Mouse (Mus musculus): ENCODE measurements at regions not wholly inside any gene's neighbourhood (a gene's known extent, or its start where the extent isn't known, plus 50 kb on each side); places are given as distances from the start of the nearest gene placed in this dataset.

- Histone ChIP-seq H3K79me2 (replicated peaks; ENCODE audit: control insufficient read depth, extremely low read depth, insufficient read depth, poor library complexity, severe bottlenecking) (no peaks in the 10 kb centered on the region), H3K27ac (ENCODE audit: insufficient read depth, low read depth) (no peak overlapping the region), H3K27me3 (replicated peaks) (peaks cover 65% of the 10 kb centered on the region), H3K9me3 (replicated peaks; ENCODE audit: low read length) (no peaks in the 10 kb centered on the region), H3K4me1 (ENCODE audit: control insufficient read depth in 1 of 2, insufficient read depth in 2 of 2) (no peaks in the 10 kb centered on the region), H3K9ac (ENCODE audit: insufficient read depth, low read depth) (no peak overlapping the region), H3K4me3 (replicated peaks in 1 of 3; ENCODE audit: low read depth in 2 of 3, low read length in 2 of 3, poor library complexity in 1 of 3) (no peak overlapping the region), H3K36me3 (replicated peaks in 1 of 2; ENCODE audit: control insufficient read depth in 1 of 2, insufficient read depth in 1 of 2, low read length in 1 of 2) (no peaks in the 10 kb centered on the region), H3K4me2 (ENCODE audit: insufficient read depth, low read depth, poor library complexity, severe bottlenecking) (no peak overlapping the region)
- dilution Hi-C loops (cut with MboI; ENCODE audit: extremely low pct_ligation_motif_present, extremely low pct_unique_long_range_greater_than_20kb, low sequenced_read_pairs): no loop called here
- no peak for TF ChIP-seq CTCF (conservative IDR thresholded peaks at IDR 0.05 in 1 of 2, IDR thresholded peaks at IDR 0.05 in 1 of 2; ENCODE audit: low read depth in 2 of 2, low read length in 2 of 2)
- DNase-seq (ENCODE audit: extremely low read depth): no peak
- in situ Hi-C loops (cut with MboI; ENCODE audit: low pct_ligation_motif_present, low pct_unique_long_range_greater_than_20kb, low sequenced_read_pairs): loop anchor here (25.0 kb wide), 1 partner anchor 338 kb away; no protein-coding TSS in a partner anchor
Measured at GRCm38 (mm10) chr8:95974231-95974630, 85.9 kb upstream of the Got2 start.

- DNase-seq (ENCODE audit: extremely low read depth): no peak
- Histone ChIP-seq H3K4me2 (ENCODE audit: insufficient read depth, low read depth, poor library complexity, severe bottlenecking) (no peak overlapping the region), H3K27me3 (replicated peaks) (peaks cover 67% of the 10 kb centered on the region), H3K4me3 (replicated peaks in 1 of 3; ENCODE audit: low read depth in 2 of 3, low read length in 2 of 3, poor library complexity in 1 of 3) (no peak overlapping the region), H3K9me3 (replicated peaks; ENCODE audit: low read length) (no peaks in the 10 kb centered on the region), H3K36me3 (replicated peaks in 1 of 2; ENCODE audit: control insufficient read depth in 1 of 2, insufficient read depth in 1 of 2, low read length in 1 of 2) (no peaks in the 10 kb centered on the region), H3K4me1 (ENCODE audit: control insufficient read depth in 1 of 2, insufficient read depth in 2 of 2) (no peaks in the 10 kb centered on the region), H3K27ac (ENCODE audit: insufficient read depth, low read depth) (no peak overlapping the region), H3K79me2 (replicated peaks; ENCODE audit: control insufficient read depth, extremely low read depth, insufficient read depth, poor library complexity, severe bottlenecking) (no peaks in the 10 kb centered on the region), H3K9ac (ENCODE audit: insufficient read depth, low read depth) (no peak overlapping the region)
- dilution Hi-C loops (cut with MboI; ENCODE audit: extremely low pct_ligation_motif_present, extremely low pct_unique_long_range_greater_than_20kb, low sequenced_read_pairs): no loop called here
- in situ Hi-C loops (cut with MboI; ENCODE audit: low pct_ligation_motif_present, low pct_unique_long_range_greater_than_20kb, low sequenced_read_pairs): loop anchor here (25.0 kb wide), 1 partner anchor 339 kb away; no protein-coding TSS in a partner anchor
- TF ChIP-seq ELF1 (IDR thresholded peaks at IDR 0.05; ENCODE audit: low read depth, low read length) (no peak), PAX5 (IDR thresholded peaks at IDR 0.05; ENCODE audit: low read length) (no peak), UBTF (IDR thresholded peaks at IDR 0.05; ENCODE audit: low read depth, low read length) (no peak), JUND (conservative IDR thresholded peaks at IDR 0.05; ENCODE audit: low read depth, low read length) (no peak), SMC3 (IDR thresholded peaks at IDR 0.05; ENCODE audit: low read depth, low read length) (no peak), MYC (IDR thresholded peaks at IDR 0.05; ENCODE audit: low read depth, low read length) (no peak), RCOR1 (conservative IDR thresholded peaks at IDR 0.05; ENCODE audit: low read depth, low read length) (no peak)
Measured at GRCm38 (mm10) chr8:95973571-95973970, 85.2 kb upstream of the Got2 start.

GRCm38 (mm10) chr8:95968828-95969227 lies 80.5 kb upstream of the Got2 start:
- H3K36me3 ChIP-seq (replicated peaks in 1 of 2; ENCODE audit: control insufficient read depth in 1 of 2, insufficient read depth in 1 of 2, low read length in 1 of 2): no peaks in the 10 kb centered on the region
- in situ Hi-C loops (cut with MboI; ENCODE audit: low pct_ligation_motif_present, low pct_unique_long_range_greater_than_20kb, low sequenced_read_pairs) (loop anchor here (25.0 kb wide), 1 partner anchor 343 kb away; no protein-coding TSS in a partner anchor), dilution Hi-C loops (cut with MboI; ENCODE audit: extremely low pct_ligation_motif_present, extremely low pct_unique_long_range_greater_than_20kb, low sequenced_read_pairs) (no loop called here)
- H3K4me3 ChIP-seq (replicated peaks in 1 of 3; ENCODE audit: low read depth in 2 of 3, low read length in 2 of 3, poor library complexity in 1 of 3): no peak overlapping the region
- no peak for DNase-seq (ENCODE audit: extremely low read depth)
- H3K27me3 ChIP-seq (replicated peaks): peaks cover 69% of the 10 kb centered on the region
- H3K9me3 ChIP-seq (replicated peaks; ENCODE audit: low read length): no peaks in the 10 kb centered on the region
- H3K27ac ChIP-seq (ENCODE audit: insufficient read depth, low read depth): no peak overlapping the region
- no peaks in the 10 kb centered on the region for H3K79me2 ChIP-seq (replicated peaks; ENCODE audit: control insufficient read depth, extremely low read depth, insufficient read depth, poor library complexity, severe bottlenecking)
- TF ChIP-seq BHLHE40 (IDR thresholded peaks at IDR 0.05; ENCODE audit: low read depth, low read length) (no peak), SMC3 (IDR thresholded peaks at IDR 0.05; ENCODE audit: low read depth, low read length) (no peak), RCOR1 (conservative IDR thresholded peaks at IDR 0.05; ENCODE audit: low read depth, low read length) (no peak), JUN (IDR thresholded peaks at IDR 0.05; ENCODE audit: insufficient read depth, low read depth, low read length) (no peak), JUND (conservative IDR thresholded peaks at IDR 0.05; ENCODE audit: low read depth, low read length) (no peak), E2F4 (IDR thresholded peaks at IDR 0.05; ENCODE audit: insufficient replicate concordance, low read depth, low read length) (no peak), MAZ (IDR thresholded peaks at IDR 0.05; ENCODE audit: low read depth, low read length) (no peak), MAX (IDR thresholded peaks at IDR 0.05; ENCODE audit: low read length) (no peak), CHD1 (IDR thresholded peaks at IDR 0.05; ENCODE audit: low read depth, low read length) (no peak), ETS1 (conservative IDR thresholded peaks at IDR 0.05; ENCODE audit: low read depth, low read length) (no peak), USF1 (IDR thresholded peaks at IDR 0.05; ENCODE audit: low read depth, low read length) (no peak), ZKSCAN1 (IDR thresholded peaks at IDR 0.05; ENCODE audit: borderline replicate concordance, low read depth, low read length) (no peak), KAT2A (IDR thresholded peaks at IDR 0.05; ENCODE audit: insufficient replicate concordance, low read length) (no peak), POLR2AphosphoS2 (IDR thresholded peaks at IDR 0.05; ENCODE audit: low read depth, low read length) (no peak), EP300 (IDR thresholded peaks at IDR 0.05; ENCODE audit: low read length) (no peak), HCFC1 (IDR thresholded peaks at IDR 0.05; ENCODE audit: low read depth, low read length) (no peak), ZNF384 (IDR thresholded peaks at IDR 0.05; ENCODE audit: low read depth, low read length) (no peak), TBP (conservative IDR thresholded peaks at IDR 0.05; ENCODE audit: low read depth, low read length) (no peak), MAFK (IDR thresholded peaks at IDR 0.05; ENCODE audit: insufficient replicate concordance, low read length) (no peak), MYC (IDR thresholded peaks at IDR 0.05; ENCODE audit: low read depth, low read length) (no peak)
- no peak overlapping the region for H3K9ac ChIP-seq (ENCODE audit: insufficient read depth, low read depth)
- no peak overlapping the region for H3K4me2 ChIP-seq (ENCODE audit: insufficient read depth, low read depth, poor library complexity, severe bottlenecking)
- H3K4me1 ChIP-seq (ENCODE audit: control insufficient read depth in 1 of 2, insufficient read depth in 2 of 2): no peaks in the 10 kb centered on the region

Data from CH12.LX (cell line).